Mouse (Mus musculus) heart, embryonic 10.5 days (tissue): ENCODE data around the gene Insr. TPM values are rescaled to one million over a fixed set of nuclear protein-coding genes. Genes with fewer than 3 reads are reported as not detected.

Experiments used
- DNase-seq: peaks from one replicate; pipeline ENCODE4 v3.0.0-alpha.2; 2017; ENCODE audit warnings: low spot score
- H3K27ac ChIP-seq: fragments of 300-500 bp; sonication (generic); 2 replicates; pipeline ENCODE4 v1.5.1; 2016; ENCODE audit warnings: mild to moderate bottlenecking
- H3K27me3 ChIP-seq: fragments of 300-500 bp; sonication (generic); 2 replicates; pipeline ENCODE4 v1.6.1; 2016; ENCODE audit warnings: mild to moderate bottlenecking; ENCODE audit not compliant: poor library complexity, insufficient read depth, severe bottlenecking
- H3K36me3 ChIP-seq: fragments of 300-500 bp; sonication (generic); 2 replicates; pipeline ENCODE4 v1.6.1; 2016; ENCODE audit warnings: mild to moderate bottlenecking, moderate library complexity
- H3K4me1 ChIP-seq: fragments of 300-500 bp; sonication (generic); 2 replicates; pipeline ENCODE4 v1.6.1; 2016; ENCODE audit warnings: mild to moderate bottlenecking
- H3K4me3 ChIP-seq: fragments of 300-500 bp; sonication (generic); 2 replicates; pipeline ENCODE4 v1.5.1; 2016; ENCODE audit warnings: mild to moderate bottlenecking, moderate library complexity
- H3K9me3 ChIP-seq: fragments of 300-500 bp; sonication (generic); 2 replicates; pipeline ENCODE4 v1.6.1; 2016; ENCODE audit warnings: mild to moderate bottlenecking, moderate library complexity
- WGBS: fragments of 180-500 bp; shearing (Covaris S2); methylation state at CpG from one replicate; pipeline ENCODE4 v1.1.7; 2016; 5-methylcytosine and 5-hydroxymethylcytosine counted together
- polyA plus RNA-seq: library from polyadenylated mRNA; unstranded; fragments of >200 nt; fragmentation: Nextera tagmentation; extraction: Ambion mirVana; gene quantifications from 2 replicates; pipeline ENCODE4 v1.2.1, GENCODE M21; 2016

Gene Insr
- polyA plus RNA-seq, 1 experiment from 2014 or later: 34.3 TPM

DNA sequence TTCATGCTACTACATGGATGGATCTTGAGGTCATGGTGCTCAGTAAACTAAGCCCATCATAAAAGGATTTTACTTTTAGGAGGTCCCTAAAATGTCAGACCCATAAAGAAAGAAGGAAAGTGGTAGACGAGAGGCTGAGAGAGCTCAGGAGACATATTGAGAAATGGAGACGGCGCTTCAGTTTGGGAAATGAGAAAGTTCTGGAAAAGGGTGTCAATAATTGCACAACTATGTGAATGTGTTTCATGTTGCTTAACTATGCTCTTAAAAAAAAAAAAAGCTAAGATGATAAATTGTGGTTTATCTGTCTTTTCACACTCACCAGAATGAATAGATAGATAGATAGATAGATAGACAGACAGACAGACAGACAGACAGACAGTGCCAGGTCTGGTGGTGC is 38.7 kb downstream of the Insr start:
- H3K4me3 ChIP-seq: no peak overlapping the region
- no peaks in the 10 kb centered on the region for H3K9me3 ChIP-seq
- WGBS: 92% methylated on average over 3 of the region's 3 CpGs
- H3K27ac ChIP-seq: no peak overlapping the region
- no peak for DNase-seq
- peaks cover 21% of the 10 kb centered on the region for H3K4me1 ChIP-seq
- no peaks in the 10 kb centered on the region for H3K27me3 ChIP-seq
- H3K36me3 ChIP-seq: peaks cover 7% of the 10 kb centered on the region

GRCm38 (mm10) chr8:3239641-3240040 is 39.8 kb downstream of the Insr start:
- 0 out of 2 replicates have a peak, but pooled peaks cover 3% of the 10 kb centered on the region for H3K36me3 ChIP-seq
- 86% methylated on average over 3 of the region's 3 CpGs for WGBS
- no peaks in the 10 kb centered on the region for H3K9me3 ChIP-seq
- no peak for DNase-seq
- H3K4me1 ChIP-seq: peaks cover 22% of the 10 kb centered on the region
- H3K27ac ChIP-seq: no peak overlapping the region
- H3K27me3 ChIP-seq: no peaks in the 10 kb centered on the region
- H3K4me3 ChIP-seq: no peak overlapping the region

DNA sequence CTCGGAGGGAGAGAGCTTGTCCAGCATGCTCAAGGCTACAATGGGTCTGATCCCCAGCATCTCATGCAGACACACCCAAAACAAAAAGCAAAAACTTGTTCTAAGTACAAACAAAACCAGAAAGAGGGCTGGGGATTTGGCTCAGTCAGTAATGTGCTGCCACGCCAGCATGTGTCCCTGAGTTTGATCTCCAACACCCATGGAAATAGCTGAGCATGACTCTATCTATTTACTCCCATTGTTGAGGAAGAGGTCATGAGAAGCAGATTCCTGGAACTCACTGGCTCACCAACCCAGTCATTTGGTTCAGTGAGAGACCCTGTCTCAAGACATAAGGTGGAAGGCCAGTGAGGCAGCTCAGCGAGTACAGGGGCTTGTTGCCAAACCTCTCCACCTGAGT is 40.6 kb downstream of the Insr start:
- DNase-seq: no peak
- H3K36me3 ChIP-seq: no peaks in the 10 kb centered on the region
- H3K27me3 ChIP-seq: no peaks in the 10 kb centered on the region
- no peaks in the 10 kb centered on the region for H3K9me3 ChIP-seq
- H3K4me3 ChIP-seq: no peak overlapping the region
- no peak overlapping the region for H3K27ac ChIP-seq
- peaks cover 22% of the 10 kb centered on the region for H3K4me1 ChIP-seq
- WGBS: 89% methylated on average over 3 of the region's 3 CpGs

DNA sequence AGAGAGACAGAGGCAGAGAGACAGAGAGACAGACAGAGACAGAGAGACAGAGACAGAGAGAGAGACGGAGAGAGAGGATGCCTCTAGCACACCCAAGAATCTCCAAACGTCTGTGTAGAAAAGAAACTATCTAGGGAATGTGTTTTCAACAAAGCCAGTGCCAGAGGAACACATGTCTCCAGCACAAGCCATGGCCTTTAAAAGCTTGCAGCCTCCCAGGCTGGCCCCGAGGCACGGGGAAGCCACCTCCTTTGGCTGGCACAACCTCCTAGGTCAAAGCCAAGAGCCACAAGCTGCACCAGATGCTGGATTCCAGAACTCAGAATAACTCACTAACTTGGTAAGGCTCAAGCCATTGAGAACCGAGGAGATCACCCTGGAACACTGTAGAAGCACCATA is 42.1 kb downstream of the Insr start:
- no peak for DNase-seq
- H3K4me3 ChIP-seq: no peak overlapping the region
- no peaks in the 10 kb centered on the region for H3K9me3 ChIP-seq
- 37% methylated on average over 5 of the region's 5 CpGs for WGBS
- peaks cover 22% of the 10 kb centered on the region for H3K4me1 ChIP-seq
- peak overlapping the region; percentile 6; the same call in 1 of the 2 replicates for H3K27ac ChIP-seq
- no peaks in the 10 kb centered on the region for H3K36me3 ChIP-seq
- H3K27me3 ChIP-seq: no peaks in the 10 kb centered on the region

DNA sequence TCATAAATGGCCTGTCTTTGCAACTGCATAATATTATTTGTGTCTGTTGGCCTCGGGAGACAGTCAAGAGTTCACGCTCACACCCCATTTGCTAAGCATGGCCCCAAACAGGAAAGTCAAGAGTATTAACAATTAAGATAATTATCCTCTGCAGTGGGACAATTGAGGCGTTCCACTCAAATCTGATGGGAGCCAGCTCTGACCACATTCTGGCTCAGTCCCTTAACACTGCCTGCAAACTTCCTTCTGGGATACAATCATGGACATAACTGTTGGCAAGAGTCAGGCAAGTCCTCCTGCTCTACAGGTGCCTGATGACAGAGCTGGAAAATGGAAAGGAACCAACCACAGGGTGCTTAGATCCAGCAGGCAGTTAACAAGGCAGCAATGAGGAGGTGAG is 43.1 kb downstream of the Insr start:
- H3K27ac ChIP-seq: no peak overlapping the region
- H3K9me3 ChIP-seq: no peaks in the 10 kb centered on the region
- H3K4me1 ChIP-seq: peaks cover 24% of the 10 kb centered on the region
- no peak for DNase-seq
- no peaks in the 10 kb centered on the region for H3K36me3 ChIP-seq
- no peaks in the 10 kb centered on the region for H3K27me3 ChIP-seq
- no peak overlapping the region for H3K4me3 ChIP-seq
- 78% methylated on average over 3 of the region's 3 CpGs for WGBS

- H3K4me1 ChIP-seq: peaks cover 38% of the 10 kb centered on the region
- no peaks in the 10 kb centered on the region for H3K27me3 ChIP-seq
- DNase-seq: no peak
These were observed 44.8 kb downstream of the Insr start for GRCm38 (mm10) chr8:3234569-3234968.

DNA sequence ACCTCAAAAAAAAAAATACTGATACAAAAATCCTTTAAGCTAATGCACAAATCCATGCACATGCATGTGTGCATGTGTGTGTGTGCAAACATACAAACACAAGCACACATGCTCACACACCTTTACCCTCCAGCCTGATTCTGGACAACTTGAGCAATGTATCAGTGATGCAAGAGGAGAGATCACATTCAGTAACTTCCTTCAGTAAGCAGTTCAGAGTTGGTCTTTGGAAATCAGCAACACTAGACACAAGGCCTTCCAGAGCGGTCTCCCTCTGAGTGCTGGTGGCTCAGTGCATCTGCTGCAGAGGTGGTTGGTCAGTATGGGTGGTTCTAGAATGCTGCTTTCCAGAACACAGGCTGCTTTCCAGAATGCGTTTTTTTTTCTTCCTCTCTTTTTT is 46.8 kb downstream of the Insr start:
- no peak overlapping the region for H3K4me3 ChIP-seq
- no peak for DNase-seq
- H3K4me1 ChIP-seq: peaks cover 38% of the 10 kb centered on the region
- H3K9me3 ChIP-seq: no peaks in the 10 kb centered on the region
- H3K36me3 ChIP-seq: no peaks in the 10 kb centered on the region
- no peaks in the 10 kb centered on the region for H3K27me3 ChIP-seq
- no peak overlapping the region for H3K27ac ChIP-seq
- 89% methylated on average over 2 of the region's 2 CpGs for WGBS

More at GRCm38 (mm10) chr8:3234569-3234968, 44.8 kb downstream of the Insr start:
- no peaks in the 10 kb centered on the region for H3K36me3 ChIP-seq
- 83% methylated on average over 3 of the region's 3 CpGs for WGBS
- H3K4me3 ChIP-seq: no peak overlapping the region
- no peaks in the 10 kb centered on the region for H3K9me3 ChIP-seq
- H3K27ac ChIP-seq: no peak overlapping the region

DNA sequence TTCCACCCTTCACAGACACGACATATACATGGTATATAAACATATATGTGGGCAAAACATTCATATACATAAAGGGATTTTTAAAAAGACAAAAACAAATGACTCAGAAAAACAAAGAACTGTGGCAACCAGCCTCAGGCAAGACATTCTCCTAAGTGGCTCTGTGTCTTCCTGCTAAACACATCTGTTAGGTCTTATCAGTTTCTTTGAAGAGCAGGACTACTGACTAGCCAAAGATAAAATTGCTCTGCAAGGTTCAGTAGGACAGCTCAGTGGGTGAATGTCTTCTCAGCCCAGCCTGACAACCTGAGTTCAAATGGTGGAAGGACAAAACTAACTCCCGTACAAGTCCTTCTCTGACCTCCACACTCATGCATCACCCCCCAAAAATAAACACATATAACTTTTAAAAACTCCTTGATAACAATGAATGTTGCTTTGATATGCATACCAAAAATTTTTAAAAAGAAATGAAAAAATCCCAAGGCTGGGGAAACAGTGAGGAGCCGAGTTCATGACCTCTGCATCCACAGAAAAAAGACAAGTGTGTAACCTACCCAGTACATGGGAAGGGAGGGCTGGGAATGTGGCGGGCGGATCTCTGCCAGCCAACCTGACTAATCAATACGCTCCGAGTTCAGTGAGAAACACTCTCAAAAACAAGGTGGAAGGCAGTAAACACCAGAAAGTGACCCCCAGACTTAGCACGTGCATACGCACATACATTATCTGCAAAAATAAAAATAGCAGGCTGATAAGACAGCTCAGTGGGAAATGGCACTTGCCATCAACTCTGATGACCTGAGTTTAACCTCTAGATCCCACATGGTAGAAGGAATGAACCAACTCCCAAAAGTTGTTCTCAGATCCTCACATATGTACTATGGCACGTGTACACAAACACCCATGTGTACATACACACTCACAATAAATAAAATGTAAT is 49.0 kb downstream of the Insr start:
- 34% methylated on average over 10 of the region's 10 CpGs for WGBS
- Histone ChIP-seq H3K9me3 (no peaks in the 10 kb centered on the region), H3K4me3 (peak overlapping the region; percentile 27; the same call in 1 of the 2 replicates), H3K27me3 (no peaks in the 10 kb centered on the region), H3K36me3 (no peaks in the 10 kb centered on the region), H3K27ac (peak overlapping the region; percentile 72), H3K4me1 (peaks cover 23% of the 10 kb centered on the region)
- DNase-seq: no peak

DNA sequence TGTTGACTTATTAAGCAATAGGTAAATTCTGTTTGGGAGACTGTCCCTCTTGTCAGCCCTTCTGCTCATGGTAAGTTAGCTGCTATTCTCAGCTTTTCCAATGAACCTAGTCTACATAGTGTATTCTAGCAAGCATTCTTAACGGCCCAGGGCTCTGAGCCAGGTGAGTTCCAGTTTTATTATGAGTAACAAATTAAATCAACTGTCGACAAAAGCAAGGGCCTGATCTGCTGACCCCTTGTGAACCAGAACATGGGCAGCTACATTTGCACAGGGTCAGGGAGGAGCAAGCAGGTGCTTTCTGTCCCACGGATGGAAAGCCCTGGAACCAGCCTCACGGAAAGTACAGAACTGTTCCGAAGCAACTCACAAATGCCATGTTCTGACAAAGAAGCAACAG is 52.0 kb downstream of the Insr start:
- Histone ChIP-seq H3K36me3 (no peaks in the 10 kb centered on the region), H3K4me1 (peaks cover 27% of the 10 kb centered on the region), H3K4me3 (no peak overlapping the region), H3K27me3 (no peaks in the 10 kb centered on the region), H3K27ac (no peak overlapping the region), H3K9me3 (no peaks in the 10 kb centered on the region)
- 80% methylated on average over 5 of the region's 5 CpGs for WGBS
- DNase-seq: no peak

DNA sequence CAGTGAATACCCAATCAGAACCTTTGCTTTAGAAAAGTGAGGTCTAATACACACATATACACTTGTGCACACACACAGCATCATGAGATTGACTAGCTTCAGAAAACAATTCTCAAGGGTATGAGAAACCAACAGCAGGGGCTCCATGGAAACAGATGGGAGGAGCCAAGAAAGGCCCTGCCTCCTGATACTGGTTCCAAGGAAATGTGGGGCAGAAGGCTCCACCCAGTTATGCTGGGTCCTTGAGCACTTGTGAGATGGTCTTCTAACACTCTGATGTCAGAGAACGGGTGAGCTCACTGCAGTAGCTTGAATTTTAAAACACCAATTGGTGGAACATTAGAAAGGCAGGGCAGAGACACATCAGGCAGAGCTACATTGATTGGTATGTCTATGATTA is 53.7 kb downstream of the Insr start:
- WGBS: 67% methylated on average over 1 of the region's 1 CpGs

DNA sequence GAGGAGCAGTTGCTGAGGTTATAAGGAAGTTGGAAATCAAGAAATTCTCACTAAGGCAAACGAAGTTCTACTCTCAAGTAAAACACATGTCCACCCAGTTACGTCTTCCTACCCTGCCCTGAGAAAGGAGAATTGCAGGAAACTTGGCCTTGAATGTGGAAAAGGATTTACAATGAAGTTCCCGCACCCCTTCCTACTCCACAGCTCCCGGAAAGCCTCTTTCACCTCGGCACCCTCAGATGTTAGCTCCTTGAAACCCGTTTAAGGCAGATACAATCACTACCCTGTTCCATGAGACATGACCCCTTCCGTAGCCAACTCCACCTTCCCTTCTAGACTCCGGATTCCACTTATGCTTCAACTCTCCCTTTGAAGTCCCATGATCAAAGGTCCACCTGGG is 54.2 kb downstream of the Insr start:
- no peak for DNase-seq
- Histone ChIP-seq H3K36me3 (no peaks in the 10 kb centered on the region), H3K9me3 (no peaks in the 10 kb centered on the region), H3K4me1 (peaks cover 23% of the 10 kb centered on the region), H3K27me3 (no peaks in the 10 kb centered on the region), H3K4me3 (no peak overlapping the region), H3K27ac (no peak overlapping the region)
- WGBS: 79% methylated on average over 8 of the region's 8 CpGs

More for the DNA sequence above, 53.7 kb downstream of the Insr start:
- Histone ChIP-seq H3K36me3 (no peaks in the 10 kb centered on the region), H3K9me3 (no peaks in the 10 kb centered on the region), H3K4me3 (no peak overlapping the region), H3K27ac (no peak overlapping the region), H3K27me3 (no peaks in the 10 kb centered on the region), H3K4me1 (peaks cover 29% of the 10 kb centered on the region)
- DNase-seq: no peak

DNA sequence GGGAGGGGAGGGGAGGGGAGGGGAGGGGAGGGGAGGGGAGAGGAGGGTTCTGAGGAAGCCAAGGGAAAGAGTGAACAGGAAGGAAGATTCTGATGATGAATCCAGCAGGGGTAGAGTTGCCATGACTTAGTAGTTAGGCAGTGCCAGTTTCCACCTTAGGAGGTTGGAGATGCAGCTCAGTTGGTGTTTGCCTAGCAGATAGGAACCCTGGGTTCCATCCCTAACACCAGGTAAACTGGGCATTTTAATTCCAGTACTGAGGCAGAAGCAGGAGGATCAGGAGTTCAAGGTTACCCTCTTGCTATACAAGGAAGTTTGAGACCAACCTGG is 56.8 kb downstream of the Insr start:
- no peak for DNase-seq
- Histone ChIP-seq H3K4me1 (peaks cover 16% of the 10 kb centered on the region), H3K4me3 (no peak overlapping the region), H3K27ac (no peak overlapping the region), H3K27me3 (no peaks in the 10 kb centered on the region), H3K9me3 (no peaks in the 10 kb centered on the region), H3K36me3 (no peaks in the 10 kb centered on the region)

GRCm38 (mm10) chr8:3221960-3222635 is 57.3 kb downstream of the Insr start:
- WGBS: 65% methylated on average over 6 of the region's 6 CpGs
- Histone ChIP-seq H3K9me3 (no peaks in the 10 kb centered on the region), H3K36me3 (no peaks in the 10 kb centered on the region), H3K4me3 (peak overlapping the region; percentile 61), H3K27ac (peak overlapping the region; percentile 87), H3K4me1 (peaks cover 14% of the 10 kb centered on the region), H3K27me3 (no peaks in the 10 kb centered on the region)
- no peak for DNase-seq
